Mouse (Mus musculus): ENCODE data around the gene Gmds.

The Gmds gene

GRCm38 (mm10) chr13:31878805-31879477 lies 459.6 kb downstream of the Gmds start:
- no peak for DNase-seq (ENCODE audit: low read depth, low spot score)

GRCm38 (mm10) chr13:31877061-31877460 lies 461.5 kb downstream of the Gmds start:
- DNase-seq (ENCODE audit: low read depth, low spot score): no peak

- DNase-seq (ENCODE audit: low read depth, low spot score): no peak
These were observed 464.1 kb downstream of the Gmds start for GRCm38 (mm10) chr13:31874427-31874826.

- no peak for DNase-seq (ENCODE audit: low read depth, low spot score)
These were observed 465.3 kb downstream of the Gmds start for GRCm38 (mm10) chr13:31873269-31873668.

GRCm38 (mm10) chr13:31864786-31865185 lies 473.8 kb downstream of the Gmds start:
- DNase-seq (ENCODE audit: low read depth, low spot score): no peak

- DNase-seq (ENCODE audit: low read depth, low spot score): no peak
These were observed 475.1 kb downstream of the Gmds start for GRCm38 (mm10) chr13:31863461-31863860.

- no peak for DNase-seq (ENCODE audit: low read depth, low spot score)
These were observed 478.3 kb downstream of the Gmds start for GRCm38 (mm10) chr13:31860200-31860599.

- no peak for DNase-seq (ENCODE audit: low read depth, low spot score)
These were observed 484.5 kb downstream of the Gmds start for GRCm38 (mm10) chr13:31854000-31854399.

GRCm38 (mm10) chr13:31853564-31853963 lies 485.0 kb downstream of the Gmds start:
- no peak for DNase-seq (ENCODE audit: low read depth, low spot score)

GRCm38 (mm10) chr13:31849258-31849971 lies 489.1 kb downstream of the Gmds start:
- no peak for DNase-seq (ENCODE audit: low read depth, low spot score)

GRCm38 (mm10) chr13:31835802-31836201 lies 502.7 kb downstream of the Gmds start:
- no peak for DNase-seq (ENCODE audit: low read depth, low spot score)

GRCm38 (mm10) chr13:31830332-31830731 lies 508.2 kb downstream of the Gmds start:
- no peak for DNase-seq (ENCODE audit: low read depth, low spot score)

- no peak for DNase-seq (ENCODE audit: low read depth, low spot score)
These were observed 510.1 kb downstream of the Gmds start for GRCm38 (mm10) chr13:31828446-31828845.

GRCm38 (mm10) chr13:31827820-31828332 lies 510.7 kb downstream of the Gmds start:
- DNase-seq (ENCODE audit: low read depth, low spot score): no peak

- no peak for DNase-seq (ENCODE audit: low read depth, low spot score)
These were observed 511.4 kb downstream of the Gmds start for GRCm38 (mm10) chr13:31827160-31827559.

- DNase-seq (ENCODE audit: low read depth, low spot score): no peak
These were observed 513.4 kb downstream of the Gmds start for GRCm38 (mm10) chr13:31825180-31825579.

GRCm38 (mm10) chr13:31823316-31823715 lies 515.2 kb downstream of the Gmds start:
- no peak for DNase-seq (ENCODE audit: low read depth, low spot score)

- DNase-seq (ENCODE audit: low read depth, low spot score): no peak
These were observed 517.5 kb downstream of the Gmds start for GRCm38 (mm10) chr13:31821050-31821449.

- no peak for DNase-seq (ENCODE audit: low read depth, low spot score)
These were observed 517.9 kb downstream of the Gmds start for GRCm38 (mm10) chr13:31820587-31821017.

GRCm38 (mm10) chr13:31819664-31820405 lies 518.7 kb downstream of the Gmds start:
- no peak for DNase-seq (ENCODE audit: low read depth, low spot score)

- no peak for DNase-seq (ENCODE audit: low read depth, low spot score)
These were observed 520.2 kb downstream of the Gmds start for GRCm38 (mm10) chr13:31818337-31818736.

- no peak for DNase-seq (ENCODE audit: low read depth, low spot score)
These were observed 523.0 kb downstream of the Gmds start for GRCm38 (mm10) chr13:31815383-31816003.
